Mouse (Mus musculus): ENCODE results near the gene Tmem50b. TPM values are rescaled to one million over a fixed set of nuclear protein-coding genes. Genes with fewer than 3 reads are reported as not detected.
A peak's percentile ranks its signal among the peaks of the same experiment; 100 is the strongest.

Gene Tmem50b
- polyA plus RNA-seq, 1 experiment from 2014 or later = 55.7 TPM

DNA sequence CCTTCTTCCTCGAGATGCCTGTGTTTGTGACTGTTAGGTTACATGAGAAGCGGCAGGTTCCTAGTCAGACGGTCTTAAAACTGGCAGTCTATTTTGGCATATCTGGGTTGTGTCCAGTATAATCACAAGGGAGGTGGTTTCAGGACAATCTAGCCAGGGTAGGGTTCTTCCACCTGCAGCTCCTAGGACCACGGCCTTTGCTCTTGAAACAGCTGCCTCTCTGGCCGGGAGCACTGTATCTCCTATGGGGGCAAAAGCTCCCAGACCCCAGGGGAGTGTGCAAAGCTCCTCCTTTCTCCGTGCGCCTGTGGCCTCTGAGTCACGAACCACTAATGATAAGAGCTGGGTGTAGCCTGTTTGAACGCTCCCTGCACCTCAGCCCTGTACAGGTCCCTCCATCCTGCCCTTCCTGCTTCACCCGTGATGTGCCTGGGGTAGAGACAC lies 46.5 kb downstream of the Tmem50b start:
- no peaks in the 10 kb centered on the region for H3K27me3 ChIP-seq (ENCODE audit: control insufficient read depth, insufficient read depth, low read length)
- H3K9me3 ChIP-seq (ENCODE audit: control insufficient read depth, low read length) = no peaks in the 10 kb centered on the region
- 75% methylated on average over 10 of the region's 10 CpGs for WGBS
- peaks cover 2% of the 10 kb centered on the region; the same call in 1 of the 2 replicates for H3K4me1 ChIP-seq (ENCODE audit: control insufficient read depth, insufficient read depth, low read length)
- H3K4me2 ChIP-seq = no peak overlapping the region
- no peak overlapping the region for H3K4me3 ChIP-seq (ENCODE audit: low read depth, low read length)
- no peak overlapping the region for H3K27ac ChIP-seq (ENCODE audit: low read depth, low read length)
- no peaks in the 10 kb centered on the region; the same call in 1 of the 2 replicates for H3K36me3 ChIP-seq (ENCODE audit: control insufficient read depth, insufficient read depth, low read length)
- H3K9ac ChIP-seq (ENCODE audit: low read length) = no peak overlapping the region
- ATAC-seq (ENCODE audit: low FRiP score) = no peak
- no peak for DNase-seq (ENCODE audit: low spot score, missing footprints)

DNA sequence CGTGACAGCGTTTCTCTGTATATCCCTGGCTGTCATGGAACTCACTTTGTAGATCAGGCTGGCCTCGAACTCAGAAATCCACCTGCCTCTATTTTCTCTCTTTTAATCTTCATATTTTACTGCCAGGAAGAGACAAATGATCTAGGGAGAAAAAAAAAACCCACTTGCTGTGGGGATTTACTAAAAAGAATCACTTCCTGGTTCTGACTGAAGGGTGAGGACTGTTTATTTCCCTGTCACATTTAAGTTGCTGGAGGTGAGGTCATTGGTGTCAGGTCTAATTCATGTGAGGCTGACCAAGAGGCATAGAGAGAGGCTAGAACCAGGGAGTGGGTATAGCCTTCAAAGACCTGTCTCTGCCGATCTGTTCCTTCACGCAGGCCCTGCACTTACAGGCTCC lies 48.0 kb downstream of the Tmem50b start:
- H3K9ac ChIP-seq (ENCODE audit: low read length) = no peak overlapping the region
- no peaks in the 10 kb centered on the region for H3K27me3 ChIP-seq (ENCODE audit: control insufficient read depth, insufficient read depth, low read length)
- 68% methylated on average over 5 of the region's 5 CpGs for WGBS
- H3K36me3 ChIP-seq (ENCODE audit: control insufficient read depth, insufficient read depth, low read length) = no peaks in the 10 kb centered on the region
- H3K4me1 ChIP-seq (ENCODE audit: control insufficient read depth, insufficient read depth, low read length) = peaks cover 2% of the 10 kb centered on the region; the same call in 1 of the 2 replicates
- DNase-seq (ENCODE audit: low spot score, missing footprints) = peak; percentile 28
- no peak overlapping the region for H3K4me3 ChIP-seq (ENCODE audit: low read depth, low read length)
- H3K27ac ChIP-seq (ENCODE audit: low read depth, low read length) = no peak overlapping the region
- no peak overlapping the region for H3K4me2 ChIP-seq
- no peaks in the 10 kb centered on the region for H3K9me3 ChIP-seq (ENCODE audit: control insufficient read depth, low read length)
- no peak for ATAC-seq (ENCODE audit: low FRiP score)

DNA sequence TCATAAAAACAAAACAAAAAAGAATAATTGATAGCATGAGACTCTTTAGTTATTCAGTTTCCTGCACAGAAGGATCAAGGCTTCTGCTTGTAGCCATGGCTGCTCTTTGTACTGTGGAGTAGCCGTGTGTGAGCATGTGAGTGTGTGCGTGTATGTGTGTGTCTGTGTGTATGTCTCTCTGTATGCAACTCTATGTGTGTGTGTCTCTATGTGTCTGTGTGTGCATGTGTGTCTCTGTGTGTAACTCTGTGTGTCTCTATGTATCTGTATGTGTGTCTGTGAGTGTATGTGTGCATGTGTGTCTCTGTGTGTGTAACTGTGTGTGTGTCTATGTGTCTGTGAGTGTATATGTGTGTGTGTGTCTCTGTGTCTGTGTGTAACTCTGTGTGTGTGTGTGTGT lies 48.6 kb downstream of the Tmem50b start:
- no peaks in the 10 kb centered on the region for H3K36me3 ChIP-seq (ENCODE audit: control insufficient read depth, insufficient read depth, low read length)
- ATAC-seq (ENCODE audit: low FRiP score) (no peak), DNase-seq (ENCODE audit: low spot score, missing footprints) (peak; percentile 69)
- H3K4me2 ChIP-seq = no peak overlapping the region
- no peaks in the 10 kb centered on the region for H3K27me3 ChIP-seq (ENCODE audit: control insufficient read depth, insufficient read depth, low read length)
- no peaks in the 10 kb centered on the region for H3K9me3 ChIP-seq (ENCODE audit: control insufficient read depth, low read length)
- peaks cover 2% of the 10 kb centered on the region; the same call in 1 of the 2 replicates for H3K4me1 ChIP-seq (ENCODE audit: control insufficient read depth, insufficient read depth, low read length)
- H3K27ac ChIP-seq (ENCODE audit: low read depth, low read length) = no peak overlapping the region
- no peak overlapping the region for H3K4me3 ChIP-seq (ENCODE audit: low read depth, low read length)
- H3K9ac ChIP-seq (ENCODE audit: low read length) = no peak overlapping the region
- WGBS = 72% methylated on average over 2 of the region's 2 CpGs

DNA sequence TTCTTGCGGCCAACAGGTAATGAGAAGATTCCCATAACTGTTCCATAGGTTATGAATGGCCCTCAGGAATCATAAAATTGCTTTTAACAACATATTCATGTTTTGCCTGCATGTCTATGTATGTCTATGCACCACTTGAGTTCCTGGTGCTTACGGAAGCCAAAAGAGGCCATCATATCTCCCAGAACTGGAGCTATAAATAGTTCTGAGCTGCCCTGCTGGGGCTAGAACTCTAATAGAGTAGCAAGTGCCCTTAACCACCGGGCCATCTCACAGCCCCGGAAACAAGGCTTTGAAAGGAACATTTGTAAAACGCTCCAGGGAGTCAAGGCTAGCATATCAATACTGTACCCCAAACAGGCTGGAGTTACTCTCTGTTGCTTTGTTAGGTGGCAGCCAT lies 49.0 kb downstream of the Tmem50b start:
- DNase-seq (ENCODE audit: low spot score, missing footprints) (no peak), ATAC-seq (ENCODE audit: low FRiP score) (no peak)
- no peaks in the 10 kb centered on the region for H3K27me3 ChIP-seq (ENCODE audit: control insufficient read depth, insufficient read depth, low read length)
- no peak overlapping the region for H3K9ac ChIP-seq (ENCODE audit: low read length)
- H3K27ac ChIP-seq (ENCODE audit: low read depth, low read length) = no peak overlapping the region
- WGBS = 56% methylated on average over 5 of the region's 5 CpGs
- H3K36me3 ChIP-seq (ENCODE audit: control insufficient read depth, insufficient read depth, low read length) = no peaks in the 10 kb centered on the region
- no peaks in the 10 kb centered on the region for H3K9me3 ChIP-seq (ENCODE audit: control insufficient read depth, low read length)
- no peak overlapping the region for H3K4me3 ChIP-seq (ENCODE audit: low read depth, low read length)
- peaks cover 2% of the 10 kb centered on the region; the same call in 1 of the 2 replicates for H3K4me1 ChIP-seq (ENCODE audit: control insufficient read depth, insufficient read depth, low read length)
- no peak overlapping the region for H3K4me2 ChIP-seq

DNA sequence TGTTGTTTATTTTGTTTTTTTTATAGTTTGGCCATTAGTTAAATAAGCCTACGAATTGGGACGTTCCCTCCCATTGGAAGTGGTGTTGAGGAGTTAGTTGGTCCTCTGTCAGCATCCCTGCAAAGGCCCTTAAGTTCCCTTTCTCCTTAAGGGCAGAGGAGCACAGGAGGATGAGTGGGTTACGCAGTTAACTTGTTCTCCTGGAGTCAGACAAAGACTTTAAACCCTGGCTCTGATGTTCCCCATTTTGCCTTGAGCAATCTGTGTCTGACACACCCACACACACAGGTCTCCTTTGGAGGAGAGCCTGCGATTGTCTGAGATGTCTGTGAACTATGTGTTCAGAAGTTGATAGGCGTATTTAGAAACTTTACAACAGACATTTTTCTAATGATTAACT lies 49.6 kb downstream of the Tmem50b start:
- no peak overlapping the region for H3K27ac ChIP-seq (ENCODE audit: low read depth, low read length)
- H3K4me3 ChIP-seq (ENCODE audit: low read depth, low read length) = peak overlapping the region; percentile 80
- H3K4me1 ChIP-seq (ENCODE audit: control insufficient read depth, insufficient read depth, low read length) = peaks cover 2% of the 10 kb centered on the region; the same call in 1 of the 2 replicates
- H3K9me3 ChIP-seq (ENCODE audit: control insufficient read depth, low read length) = no peaks in the 10 kb centered on the region
- H3K27me3 ChIP-seq (ENCODE audit: control insufficient read depth, insufficient read depth, low read length) = no peaks in the 10 kb centered on the region
- ATAC-seq (ENCODE audit: low FRiP score) = no peak
- no peaks in the 10 kb centered on the region for H3K36me3 ChIP-seq (ENCODE audit: control insufficient read depth, insufficient read depth, low read length)
- H3K4me2 ChIP-seq = peak overlapping the region; percentile 94; the same call in 1 of the 2 replicates
- no peak for DNase-seq (ENCODE audit: low spot score, missing footprints)
- 67% methylated on average over 5 of the region's 5 CpGs for WGBS
- no peak overlapping the region for H3K9ac ChIP-seq (ENCODE audit: low read length)

DNA sequence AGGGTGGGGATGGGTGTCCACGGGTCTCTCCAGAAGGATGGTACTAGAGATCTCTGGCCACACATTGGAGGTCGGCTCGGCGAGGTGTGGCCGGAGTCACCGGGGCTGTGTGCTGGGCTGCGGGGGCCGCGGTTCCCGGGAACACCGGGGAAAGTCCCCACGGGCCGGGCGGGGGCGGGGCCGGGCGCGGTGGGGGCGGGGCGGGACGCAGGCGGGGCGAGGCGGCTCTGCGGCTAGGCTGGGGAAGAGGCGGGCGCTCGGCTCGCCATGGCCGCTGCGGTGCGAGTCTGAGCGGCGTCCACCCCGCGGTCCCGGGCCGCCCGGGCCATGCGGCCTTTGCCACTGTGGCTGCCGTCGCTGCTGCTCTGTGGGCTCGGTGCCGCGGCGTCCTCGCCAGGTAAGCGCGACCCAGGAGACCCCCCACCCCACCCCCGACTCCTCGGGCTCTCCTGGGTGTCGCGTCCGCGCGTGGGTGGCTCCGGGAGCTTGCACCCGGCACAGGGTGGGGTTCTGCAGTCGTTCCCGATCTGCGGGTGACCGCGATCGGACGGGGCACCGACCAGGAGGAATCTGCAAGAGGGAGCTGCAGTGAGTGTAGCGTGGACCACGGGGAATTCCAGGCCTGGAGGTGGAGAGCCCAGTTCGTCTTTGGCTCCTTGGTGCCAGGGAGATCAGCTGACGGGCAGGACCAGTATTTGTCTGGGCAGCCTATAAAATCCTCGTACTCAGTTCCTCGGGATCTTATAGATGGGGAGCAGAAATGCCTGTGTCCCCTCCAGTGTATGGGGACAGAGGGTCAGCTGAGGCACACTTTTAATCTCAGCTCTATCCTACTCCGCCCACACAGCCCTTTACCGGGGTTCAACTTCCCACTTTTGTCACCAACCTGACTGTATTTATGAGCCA lies 50.5 kb downstream of the Tmem50b start, which contains the start of gene Ifngr2:
TSS of gene Ifngr2 (plus strand) at position 237 of the 906 bp plus-strand sequence.
- H3K9ac ChIP-seq (ENCODE audit: low read length) = peak within 1 kb of the TSS; percentile 94
- H3K4me1 ChIP-seq (ENCODE audit: control insufficient read depth, insufficient read depth, low read length) = peaks cover 2% of the 10 kb centered on the region; the same call in 1 of the 2 replicates
- peak within 1 kb of the TSS; percentile 94 for H3K4me2 ChIP-seq
- no peaks in the 10 kb centered on the region for H3K36me3 ChIP-seq (ENCODE audit: control insufficient read depth, insufficient read depth, low read length)
- no peaks in the 10 kb centered on the region for H3K27me3 ChIP-seq (ENCODE audit: control insufficient read depth, insufficient read depth, low read length)
- 1% methylated on average over 56 of the region's 74 CpGs for whole genome bisulfite sequencing
- H3K27ac ChIP-seq (ENCODE audit: low read depth, low read length) = no peak within 1 kb of the TSS
- H3K9me3 ChIP-seq (ENCODE audit: control insufficient read depth, low read length) = no peaks in the 10 kb centered on the region
- ATAC-seq (ENCODE audit: low FRiP score) (peak; percentile 88), DNase-seq (ENCODE audit: low spot score, missing footprints) (peak; percentile 93)
- H3K4me3 ChIP-seq (ENCODE audit: low read depth, low read length) = peak within 1 kb of the TSS; percentile 80

DNA sequence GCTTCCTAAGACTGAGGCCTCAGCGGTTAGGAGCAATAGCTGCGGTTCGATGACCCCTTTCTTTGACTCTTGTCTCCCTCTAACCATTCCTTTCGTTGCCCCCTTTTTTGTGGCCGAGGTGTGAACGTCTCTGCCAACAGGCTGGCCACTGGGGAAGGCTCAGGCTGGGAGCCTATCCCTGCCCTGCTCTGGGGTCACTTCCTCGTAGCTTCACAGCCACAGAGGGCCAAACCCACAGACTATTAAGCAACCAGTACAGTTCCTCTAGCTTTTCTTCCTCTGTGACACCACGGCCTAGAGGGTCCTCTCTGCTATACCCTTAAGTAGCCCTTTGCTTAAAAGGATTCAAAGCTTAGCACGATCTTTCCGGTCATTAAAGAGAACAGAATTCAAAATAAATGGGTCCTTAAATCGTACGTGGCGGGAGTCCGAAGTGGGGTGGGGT lies 51.2 kb downstream of the Tmem50b start:
- Histone ChIP-seq H3K27me3 (ENCODE audit: control insufficient read depth, insufficient read depth, low read length) (no peaks in the 10 kb centered on the region), H3K27ac (ENCODE audit: low read depth, low read length) (no peak overlapping the region), H3K9ac (ENCODE audit: low read length) (peak overlapping the region; percentile 94), H3K4me3 (ENCODE audit: low read depth, low read length) (peak overlapping the region; percentile 80), H3K36me3 (ENCODE audit: control insufficient read depth, insufficient read depth, low read length) (no peaks in the 10 kb centered on the region), H3K4me1 (ENCODE audit: control insufficient read depth, insufficient read depth, low read length) (peaks cover 1% of the 10 kb centered on the region; the same call in 1 of the 2 replicates), H3K4me2 (peak overlapping the region; percentile 94), H3K9me3 (ENCODE audit: control insufficient read depth, low read length) (no peaks in the 10 kb centered on the region)
- WGBS = 16% methylated on average over 14 of the region's 14 CpGs
- DNase-seq (ENCODE audit: low spot score, missing footprints) (no peak), ATAC-seq (ENCODE audit: low FRiP score) (peak; percentile 49)

DNA sequence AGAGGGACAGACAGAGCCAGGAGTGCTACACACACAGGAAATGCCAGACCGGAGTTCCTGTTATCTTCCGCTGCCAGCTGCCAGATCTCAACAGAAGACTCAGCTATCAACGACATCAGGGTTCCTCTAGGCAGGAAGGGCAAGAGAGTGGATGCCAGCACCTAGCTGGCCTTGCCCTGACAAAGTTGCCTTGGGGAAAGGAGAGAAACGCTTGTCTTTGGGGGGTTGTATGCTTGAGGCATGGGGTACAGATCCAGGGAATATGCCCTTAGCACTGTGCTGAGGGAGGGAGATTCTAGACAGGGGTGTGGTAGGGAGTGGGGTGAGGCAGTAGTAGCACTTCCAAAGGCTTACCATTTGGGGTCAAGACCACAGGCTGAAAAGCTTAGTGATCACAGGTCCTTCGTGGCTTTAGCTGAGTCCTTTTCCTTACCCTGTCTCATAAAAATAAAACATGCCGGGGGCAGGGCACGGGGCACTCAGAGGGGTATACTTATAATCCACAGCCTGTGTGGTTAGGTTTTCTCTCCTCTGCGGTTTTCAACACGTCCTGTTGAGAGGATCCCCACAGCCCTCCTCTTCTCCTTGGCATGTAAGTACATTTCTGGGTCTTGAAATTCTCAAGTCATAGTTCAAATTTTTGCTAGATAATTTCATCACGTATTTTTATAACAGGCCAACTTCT lies 51.9 kb downstream of the Tmem50b start:
- WGBS = 77% methylated on average over 10 of the region's 10 CpGs
- Histone ChIP-seq H3K4me2 (no peak overlapping the region), H3K9ac (ENCODE audit: low read length) (no peak overlapping the region), H3K4me1 (ENCODE audit: control insufficient read depth, insufficient read depth, low read length) (peaks cover 3% of the 10 kb centered on the region; the same call in 1 of the 2 replicates), H3K4me3 (ENCODE audit: low read depth, low read length) (no peak overlapping the region), H3K36me3 (ENCODE audit: control insufficient read depth, insufficient read depth, low read length) (no peaks in the 10 kb centered on the region), H3K9me3 (ENCODE audit: control insufficient read depth, low read length) (no peaks in the 10 kb centered on the region), H3K27me3 (ENCODE audit: control insufficient read depth, insufficient read depth, low read length) (no peaks in the 10 kb centered on the region), H3K27ac (ENCODE audit: low read depth, low read length) (no peak overlapping the region)
- ATAC-seq (ENCODE audit: low FRiP score) (no peak), DNase-seq (ENCODE audit: low spot score, missing footprints) (peak; percentile 79)

Data from midbrain, embryonic 11.5 days (tissue).